Mouse (Mus musculus): ENCODE measurements around the gene Csf2.

DNA sequence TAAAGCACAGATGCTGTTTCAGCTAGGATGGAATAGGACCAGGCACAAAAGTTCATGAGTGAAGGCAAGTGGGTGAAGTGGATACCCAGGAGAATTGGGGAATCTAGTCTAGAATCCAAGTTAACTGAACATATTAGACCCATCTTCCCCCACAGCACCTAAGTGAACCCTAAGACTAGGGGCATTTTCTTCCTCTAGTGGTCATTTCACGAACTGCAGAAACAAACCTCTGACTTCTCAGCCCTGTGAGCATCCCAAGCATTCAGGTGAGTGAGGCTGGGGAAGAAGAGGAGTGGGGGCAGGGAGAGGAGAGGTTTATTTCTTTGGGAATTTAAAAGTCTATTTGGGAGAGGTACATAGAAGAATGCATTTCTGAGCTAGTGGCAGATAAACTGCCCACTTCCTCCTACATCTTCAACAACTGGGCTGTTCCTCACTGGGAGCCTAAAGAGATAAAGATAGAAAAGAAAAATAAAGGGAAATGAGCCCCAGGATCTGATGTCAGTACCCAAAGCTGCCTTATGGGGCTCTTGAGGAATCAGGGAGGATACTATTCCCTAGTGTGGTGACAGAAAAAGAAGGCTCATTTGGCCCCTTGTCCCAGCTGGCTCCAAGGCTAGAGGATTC is 14.1 kb upstream of the Csf2 start:
- TF ChIP-seq CTCF (IDR thresholded peaks at IDR 0.05; ENCODE audit: borderline replicate concordance, extremely low read depth, insufficient read depth, insufficient read length) (peak; percentile 13; the same call in 1 of the 2 replicates), POLR2A (IDR thresholded peaks at IDR 0.05; ENCODE audit: borderline replicate concordance, extremely low read depth, insufficient read depth, insufficient read length, poor library complexity, severe bottlenecking) (no peak)
